8 mouse cellular contexts compared by ENCODE assay signal in genomic region chr3:88297321-88297851, GRCm38 (mm10). TPM values are rescaled to one million over a fixed set of nuclear protein-coding genes. Genes with fewer than 3 reads are reported as not detected.
DNase-seq lines count a peak whose midpoint lies in the region; ATAC-seq and TF ChIP-seq lines count a peak whose summit lies in the region.

No protein-coding gene starts in this region.

- H3K27ac ChIP-seq in heart, embryonic 13.5 days (replicated peaks), result peak overlapping the region; percentile 93
- H3K27ac ChIP-seq in hindbrain, embryonic 13.5 days, result peak overlapping the region; percentile 95
- H3K27ac ChIP-seq in liver, embryonic 15.5 days (replicated peaks), result peak overlapping the region; percentile 96
- H3K27ac ChIP-seq in small intestine, adult 2 months (ENCODE audit: insufficient read depth, low read depth, low read length), result peak overlapping the region; percentile 78

- no peak for ATAC-seq in heart, embryonic 13.5 days (ENCODE audit: extremely low read depth, insufficient number of reproducible peaks, low FRiP score, low TSS enrichment)
- peak; percentile 30 for ATAC-seq in CD4-positive, CD25-positive, alpha-beta regulatory T cell, adult 4 months
- ATAC-seq in hindbrain, embryonic 13.5 days (ENCODE audit: low FRiP score), result peak; percentile 18
- ATAC-seq in liver, embryonic 15.5 days (ENCODE audit: insufficient read depth), result 0 out of 2 replicates have a peak, but pooled peaks have one; percentile 17

- WGBS in heart, embryonic 13.5 days, result under 1% methylated on average over 30 of the region's 30 CpGs
- WGBS in hindbrain, embryonic 13.5 days, result under 1% methylated on average over 30 of the region's 30 CpGs
- 0% methylated on average over 30 of the region's 30 CpGs for WGBS in liver, embryonic 15.5 days (ENCODE audit: insufficient replicate concordance)
- WGBS in small intestine, adult 2 months, result under 1% methylated on average over 30 of the region's 30 CpGs

- H3K9ac ChIP-seq in heart, embryonic 13.5 days, result peak overlapping the region; percentile 88
- peak overlapping the region; percentile 90 for H3K9ac ChIP-seq in hindbrain, embryonic 13.5 days
- peak overlapping the region; percentile 81 for H3K9ac ChIP-seq in liver, embryonic 15.5 days

- peaks cover 36% of the 10 kb centered on the region for H3K36me3 ChIP-seq in heart, embryonic 13.5 days
- H3K36me3 ChIP-seq in hindbrain, embryonic 13.5 days, result peaks cover 32% of the 10 kb centered on the region
- peaks cover 33% of the 10 kb centered on the region for H3K36me3 ChIP-seq in liver, embryonic 15.5 days (replicated peaks)
- H3K36me3 ChIP-seq in small intestine, adult 2 months (ENCODE audit: control insufficient read depth, insufficient read depth, low read length), result peaks cover 18% of the 10 kb centered on the region

- intact Hi-C loops in heart, postnatal 10 days (cut with DNase I), result no loop called here

- H3K4me2 ChIP-seq in heart, embryonic 13.5 days, result peak overlapping the region; percentile 86
- H3K4me2 ChIP-seq in hindbrain, embryonic 13.5 days, result peak overlapping the region; percentile 85
- peak overlapping the region; percentile 77 for H3K4me2 ChIP-seq in liver, embryonic 15.5 days

- H3K27me3 ChIP-seq in heart, embryonic 13.5 days (replicated peaks), result no peaks in the 10 kb centered on the region
- no peaks in the 10 kb centered on the region for H3K27me3 ChIP-seq in hindbrain, embryonic 13.5 days
- H3K27me3 ChIP-seq in liver, embryonic 15.5 days, result no peaks in the 10 kb centered on the region
- no peaks in the 10 kb centered on the region for H3K27me3 ChIP-seq in small intestine, adult 2 months (ENCODE audit: control insufficient read depth, insufficient read depth, low read length)

- H3K9me3 ChIP-seq in heart, embryonic 13.5 days, result no peaks in the 10 kb centered on the region
- H3K9me3 ChIP-seq in hindbrain, embryonic 13.5 days, result no peaks in the 10 kb centered on the region
- no peaks in the 10 kb centered on the region for H3K9me3 ChIP-seq in liver, embryonic 15.5 days (replicated peaks)

- DNase-seq in heart, postnatal 10 days, result no peak
- DNase-seq in c-Kit-positive CD71-positive TER-119-positive erythroid progenitor cells, embryonic 14.5 days (ENCODE audit: low spot score), result peak; percentile 53
- DNase-seq in urinary bladder, adult 2 months (ENCODE audit: low spot score), result no peak

- no peak for TF ChIP-seq POLR2A in small intestine, adult 2 months (IDR thresholded peaks at IDR 0.05; ENCODE audit: low read depth, low read length)

- H3K4me3 ChIP-seq in heart, embryonic 13.5 days, result peak overlapping the region; percentile 67
- H3K4me3 ChIP-seq in hindbrain, embryonic 13.5 days, result peak overlapping the region; percentile 83
- peak overlapping the region; percentile 81 for H3K4me3 ChIP-seq in liver, embryonic 15.5 days (replicated peaks)
- peak overlapping the region; percentile 93 for H3K4me3 ChIP-seq in small intestine, adult 2 months (ENCODE audit: low read depth, low read length)

- no peak; the same call in 1 of the 2 replicates for TF ChIP-seq CTCF in small intestine, adult 2 months (IDR thresholded peaks at IDR 0.05; ENCODE audit: extremely low read depth, insufficient read length, insufficient replicate concordance, low read depth, low read length)

- peaks cover 27% of the 10 kb centered on the region for H3K4me1 ChIP-seq in heart, embryonic 13.5 days
- H3K4me1 ChIP-seq in hindbrain, embryonic 13.5 days (replicated peaks), result peaks cover 24% of the 10 kb centered on the region
- H3K4me1 ChIP-seq in liver, embryonic 15.5 days (replicated peaks), result peaks cover 28% of the 10 kb centered on the region
- no peaks in the 10 kb centered on the region for H3K4me1 ChIP-seq in small intestine, adult 2 months (ENCODE audit: control insufficient read depth, insufficient read depth, insufficient read length, low read length)

RNA-seq across cellular contexts. Expression of gene Cct3, which starts 0.5 kb away (rescaled TPM):
- polyA plus RNA-seq in heart, embryonic 13.5 days (2015; fragmentation: Nextera tagmentation; extraction: Ambion mirVana), result 400 and 448 TPM in 2 replicates
- 100 to 1,000 TPM; 194 to 221 TPM for total RNA-seq in heart, postnatal 10 days (2021)
- 100 to 1,000 TPM; 189 to 216 TPM for polyA plus RNA-seq in CD4-positive, CD25-positive, alpha-beta regulatory T cell, adult 4 months (2017; shearing (Covaris generic))
- 495 and 508 TPM in 2 replicates for polyA plus RNA-seq in hindbrain, embryonic 13.5 days (2015; fragmentation: Nextera tagmentation; extraction: Ambion mirVana)
- 243 and 252 TPM in 2 replicates for polyA plus RNA-seq in liver, embryonic 15.5 days (2015; fragmentation: Nextera tagmentation; extraction: Ambion mirVana)
- 46.0 and 73.9 TPM in 2 replicates for polyA plus RNA-seq in small intestine, adult 2 months (2012; rRNA removed)
- polyA plus RNA-seq in urinary bladder, adult 2 months (2012; rRNA removed), result 142 and 168 TPM in 2 replicates

RNA-seq across cellular contexts. Expression of gene Tsacc, which starts 0.6 kb away (rescaled TPM):
- polyA plus RNA-seq in heart, embryonic 13.5 days (2015; fragmentation: Nextera tagmentation; extraction: Ambion mirVana), result 13.7 and 14.9 TPM in 2 replicates
- total RNA-seq in heart, postnatal 10 days (2021), result 1 to 10 TPM; 4.6 to 5.6 TPM
- 1 to 10 TPM; 5.8 to 7.7 TPM for polyA plus RNA-seq in CD4-positive, CD25-positive, alpha-beta regulatory T cell, adult 4 months (2017; shearing (Covaris generic))
- 10.9 and 12.0 TPM in 2 replicates for polyA plus RNA-seq in hindbrain, embryonic 13.5 days (2015; fragmentation: Nextera tagmentation; extraction: Ambion mirVana)
- 3.6 and 4.8 TPM in 2 replicates for polyA plus RNA-seq in liver, embryonic 15.5 days (2015; fragmentation: Nextera tagmentation; extraction: Ambion mirVana)
- 0.76 and 0.99 TPM in 2 replicates for polyA plus RNA-seq in small intestine, adult 2 months (2012; rRNA removed)
- 7.4 and 7.9 TPM in 2 replicates for polyA plus RNA-seq in urinary bladder, adult 2 months (2012; rRNA removed)

RNA-seq across cellular contexts. Expression of gene Gm38392, which starts 10.4 kb away (rescaled TPM):
- 0.79 TPM in 1 of 2 replicates, not detected in the other for polyA plus RNA-seq in heart, embryonic 13.5 days (2015; fragmentation: Nextera tagmentation; extraction: Ambion mirVana)
- under 1 TPM in 1 of 2 experiments, not detected in 1; 0.29 TPM for total RNA-seq in heart, postnatal 10 days (2021)
- not detected for polyA plus RNA-seq in CD4-positive, CD25-positive, alpha-beta regulatory T cell, adult 4 months (2017; shearing (Covaris generic))
- 0.29 and 0.70 TPM in 2 replicates for polyA plus RNA-seq in hindbrain, embryonic 13.5 days (2015; fragmentation: Nextera tagmentation; extraction: Ambion mirVana)
- polyA plus RNA-seq in liver, embryonic 15.5 days (2015; fragmentation: Nextera tagmentation; extraction: Ambion mirVana), result 0.35 and 1.3 TPM in 2 replicates
- not detected in 2 replicates for polyA plus RNA-seq in small intestine, adult 2 months (2012; rRNA removed)
- polyA plus RNA-seq in urinary bladder, adult 2 months (2012; rRNA removed), result 0.15 and 0.34 TPM in 2 replicates

RNA-seq across cellular contexts. Expression of gene Glmp, which starts 27.4 kb away (rescaled TPM):
- 160 and 173 TPM in 2 replicates for polyA plus RNA-seq in heart, embryonic 13.5 days (2015; fragmentation: Nextera tagmentation; extraction: Ambion mirVana)
- 10 to 100 TPM; 86.1 to 99.6 TPM for total RNA-seq in heart, postnatal 10 days (2021)
- polyA plus RNA-seq in CD4-positive, CD25-positive, alpha-beta regulatory T cell, adult 4 months (2017; shearing (Covaris generic)), result 100 to 1,000 TPM; 370 to 504 TPM
- polyA plus RNA-seq in hindbrain, embryonic 13.5 days (2015; fragmentation: Nextera tagmentation; extraction: Ambion mirVana), result 122 and 129 TPM in 2 replicates
- 92.0 and 99.4 TPM in 2 replicates for polyA plus RNA-seq in liver, embryonic 15.5 days (2015; fragmentation: Nextera tagmentation; extraction: Ambion mirVana)
- polyA plus RNA-seq in small intestine, adult 2 months (2012; rRNA removed), result 82.0 and 181 TPM in 2 replicates
- polyA plus RNA-seq in urinary bladder, adult 2 months (2012; rRNA removed), result 166 and 177 TPM in 2 replicates

RNA-seq across cellular contexts. Expression of gene Tmem79, which starts 38.6 kb away (rescaled TPM):
- polyA plus RNA-seq in heart, embryonic 13.5 days (2015; fragmentation: Nextera tagmentation; extraction: Ambion mirVana), result 1.6 TPM in 2 replicates
- total RNA-seq in heart, postnatal 10 days (2021), result 1 to 10 TPM; 1.4 to 1.9 TPM
- 1 to 10 TPM; 1.1 to 2.2 TPM for polyA plus RNA-seq in CD4-positive, CD25-positive, alpha-beta regulatory T cell, adult 4 months (2017; shearing (Covaris generic))
- 1.2 and 1.3 TPM in 2 replicates for polyA plus RNA-seq in hindbrain, embryonic 13.5 days (2015; fragmentation: Nextera tagmentation; extraction: Ambion mirVana)
- polyA plus RNA-seq in liver, embryonic 15.5 days (2015; fragmentation: Nextera tagmentation; extraction: Ambion mirVana), result 1.3 and 1.4 TPM in 2 replicates
- polyA plus RNA-seq in small intestine, adult 2 months (2012; rRNA removed), result 32.5 and 47.1 TPM in 2 replicates
- 31.3 and 38.1 TPM in 2 replicates for polyA plus RNA-seq in urinary bladder, adult 2 months (2012; rRNA removed)
